ENCODE assay signal across 9 mouse cellular contexts in genomic region chr11:120315416-120315761, GRCm38 (mm10). TPM values are rescaled to one million over a fixed set of nuclear protein-coding genes. Genes with fewer than 3 reads are reported as not detected.
A peak's percentile ranks its signal among the peaks of the same experiment; 100 is the strongest.
DNase-seq lines count a peak whose midpoint lies in the region; ATAC-seq and TF ChIP-seq lines count a peak whose summit lies in the region.
"Had no signal": no experiment of that assay in that cellular context is flagged by ENCODE, and none has a peak within 500 bp of the region (broad histone marks: within the 10 kb centered on the region; RNA-seq: fewer than 3 reads in every experiment).

No protein-coding gene starts in this region.

- no peaks in the 10 kb centered on the region for H3K9me3 ChIP-seq in intestine, embryonic 15.5 days
- no peaks in the 10 kb centered on the region for H3K9me3 ChIP-seq in midbrain, embryonic 13.5 days

- no peak overlapping the region for H3K4me3 ChIP-seq in bone marrow, adult 2 months (replicated peaks; ENCODE audit: control insufficient read depth, low read depth, low read length)
- H3K4me3 ChIP-seq in intestine, embryonic 15.5 days (replicated peaks), result peak overlapping the region; percentile 53
- H3K4me3 ChIP-seq in midbrain, embryonic 13.5 days (replicated peaks), result peak overlapping the region; percentile 52

- no peak for TF ChIP-seq CTCF in bone marrow, adult 2 months (IDR thresholded peaks at IDR 0.05; ENCODE audit: control insufficient read depth, insufficient read depth, low read length)

- TF ChIP-seq POLR2A in bone marrow, adult 2 months (IDR thresholded peaks at IDR 0.05; ENCODE audit: borderline replicate concordance, control insufficient read depth, low read depth, low read length), result no peak

- WGBS in bone marrow, adult 2 months, result 28% methylated on average over 4 of the region's 4 CpGs
- 26% methylated on average over 4 of the region's 4 CpGs for WGBS in intestine, embryonic 15.5 days
- WGBS in midbrain, embryonic 13.5 days, result 19% methylated on average over 4 of the region's 4 CpGs

- 0 out of 2 replicates have a peak overlapping the region, but pooled peaks have one; percentile 9 for H3K27ac ChIP-seq in bone marrow, adult 2 months (ENCODE audit: control insufficient read depth, insufficient read depth, low read depth, low read length, poor library complexity)
- peak overlapping the region; percentile 99 for H3K27ac ChIP-seq in intestine, embryonic 15.5 days
- peak overlapping the region; percentile 99 for H3K27ac ChIP-seq in midbrain, embryonic 13.5 days

- H3K36me3 ChIP-seq in intestine, embryonic 15.5 days, result no peaks in the 10 kb centered on the region
- no peaks in the 10 kb centered on the region for H3K36me3 ChIP-seq in midbrain, embryonic 13.5 days

- H3K4me1 ChIP-seq in bone marrow, adult 2 months (ENCODE audit: control insufficient read depth, insufficient read depth, low read length), result peaks cover 6% of the 10 kb centered on the region
- H3K4me1 ChIP-seq in intestine, embryonic 15.5 days (replicated peaks), result peaks cover 23% of the 10 kb centered on the region
- peaks cover 46% of the 10 kb centered on the region for H3K4me1 ChIP-seq in midbrain, embryonic 13.5 days (replicated peaks)

- DNase-seq in layer of hippocampus, adult 11-12 months (ENCODE audit: low spot score), result peak; percentile 55
- no peak for DNase-seq in layer of hippocampus, postnatal 10 days (ENCODE audit: low spot score in 2 of 2)
- DNase-seq in thymus, postnatal 14 days, result no peak
- no peak for DNase-seq in layer of hippocampus, adult 9-10 months (ENCODE audit: low spot score)

- 0 out of 2 replicates have a peak, but pooled peaks have one; percentile 14 for ATAC-seq in erythroblast, adult 5-6 weeks (replicated peaks; ENCODE audit: low FRiP score, poor library complexity, severe bottlenecking)
- no peak for ATAC-seq in intestine, embryonic 15.5 days
- peak; percentile 25; the same call in 1 of the 2 replicates for ATAC-seq in midbrain, embryonic 13.5 days

- H3K4me2 ChIP-seq in intestine, embryonic 15.5 days (replicated peaks), result peak overlapping the region; percentile 93
- peak overlapping the region; percentile 89 for H3K4me2 ChIP-seq in midbrain, embryonic 13.5 days (replicated peaks)

- peak overlapping the region; percentile 49; the same call in 1 of the 2 replicates for H3K9ac ChIP-seq in intestine, embryonic 15.5 days
- H3K9ac ChIP-seq in midbrain, embryonic 13.5 days (replicated peaks), result peak overlapping the region; percentile 57

- no peaks in the 10 kb centered on the region for H3K27me3 ChIP-seq in intestine, embryonic 15.5 days (replicated peaks)
- H3K27me3 ChIP-seq in midbrain, embryonic 13.5 days, result no peaks in the 10 kb centered on the region

RNA-seq across cellular contexts. Expression of gene Actg1, which starts 33.0 kb away (rescaled TPM):
- 1,000 to 10,000 TPM; 2,523 to 2,576 TPM for total RNA-seq in layer of hippocampus, postnatal 10 days (2021)
- polyA plus RNA-seq in bone marrow, adult 2 months (2011; ENCODE audit: insufficient read depth, insufficient read length, low replicate concordance, missing spikeins), result 387 and 760 TPM in 2 replicates
- total RNA-seq in erythroblast, adult 5-6 weeks (2015; ENCODE audit: low replicate concordance), result 637 and 655 TPM in 2 replicates
- 301 and 341 TPM in 2 replicates for total RNA-seq in erythroblast, adult 5-6 weeks (2017; ENCODE audit: low replicate concordance)
- 2,607 and 2,658 TPM in 2 replicates for polyA plus RNA-seq in intestine, embryonic 15.5 days (2015; fragmentation: Nextera tagmentation; extraction: Ambion mirVana)
- 3,928 and 4,113 TPM in 2 replicates for polyA plus RNA-seq in midbrain, embryonic 13.5 days (2015; fragmentation: Nextera tagmentation; extraction: Ambion mirVana)

RNA-seq across cellular contexts. Expression of gene Fscn2, which starts 45.9 kb away (rescaled TPM):
- not detected for total RNA-seq in layer of hippocampus, postnatal 10 days (2021)
- not detected in 2 replicates for polyA plus RNA-seq in bone marrow, adult 2 months (2011; ENCODE audit: insufficient read depth, insufficient read length, low replicate concordance, missing spikeins)
- total RNA-seq in erythroblast, adult 5-6 weeks (2015; ENCODE audit: low replicate concordance), result not detected in 2 replicates
- total RNA-seq in erythroblast, adult 5-6 weeks (2017; ENCODE audit: low replicate concordance), result not detected in 2 replicates
- polyA plus RNA-seq in intestine, embryonic 15.5 days (2015; fragmentation: Nextera tagmentation; extraction: Ambion mirVana), result 0.18 TPM in 1 of 2 replicates, not detected in the other
- polyA plus RNA-seq in midbrain, embryonic 13.5 days (2015; fragmentation: Nextera tagmentation; extraction: Ambion mirVana), result 1.9 and 2.2 TPM in 2 replicates
- total RNA-seq: left cerebral cortex, adult 18-20 months had no signal

Comparison
In these comparisons a context has a peak if more than half of its experiments do, and no peak if none do; other contexts are left out.
1. H3K27ac ChIP-seq: peak in every context shown above with its lines; median percentile 99 in intestine, embryonic 15.5 days; 99 in midbrain, embryonic 13.5 days; 9 in bone marrow, adult 2 months.